Mouse (Mus musculus) telencephalon, adult 2 months (tissue): ENCODE results near the gene Hexim1.

Experiments
- DNase-seq: peaks from one replicate; pipeline ENCODE4 v3.0.0-alpha.2; 2011; ENCODE audit warnings: low read depth, low spot score

Gene Hexim1

GRCm38 (mm10) chr11:103116959-103117590 lies 1.0 kb downstream of the Hexim1 start:
- no peak for DNase-seq

GRCm38 (mm10) chr11:103117591-103118009 lies 1.6 kb downstream of the Hexim1 start:
- DNase-seq: no peak

- no peak for DNase-seq
Measured at GRCm38 (mm10) chr11:103118866-103119265, 2.8 kb downstream of the Hexim1 start.

- DNase-seq: no peak
Measured at GRCm38 (mm10) chr11:103119609-103120008, 3.6 kb downstream of the Hexim1 start.

GRCm38 (mm10) chr11:103120315-103120714 lies 4.3 kb downstream of the Hexim1 start:
- DNase-seq: no peak

- no peak for DNase-seq
Measured at GRCm38 (mm10) chr11:103131701-103132575, 15.9 kb downstream of the Hexim1 start, which contains the start of gene Hexim2. Hexim2 (plus strand) TSS chr11:103132429.

GRCm38 (mm10) chr11:103132576-103133455 lies 16.8 kb downstream of the Hexim1 start:
- DNase-seq: peak; percentile 100

- DNase-seq: no peak
Measured at GRCm38 (mm10) chr11:103133456-103134185, 17.6 kb downstream of the Hexim1 start.

GRCm38 (mm10) chr11:103134221-103134620 lies 18.2 kb downstream of the Hexim1 start:
- no peak for DNase-seq

GRCm38 (mm10) chr11:103136039-103136577 lies 20.1 kb downstream of the Hexim1 start:
- no peak for DNase-seq

GRCm38 (mm10) chr11:103139951-103140762 lies 24.1 kb downstream of the Hexim1 start:
- no peak for DNase-seq

GRCm38 (mm10) chr11:103140763-103141100 lies 24.7 kb downstream of the Hexim1 start:
- DNase-seq: no peak

GRCm38 (mm10) chr11:103141101-103141943 lies 25.3 kb downstream of the Hexim1 start:
- DNase-seq: no peak

- DNase-seq: no peak
Measured at GRCm38 (mm10) chr11:103141944-103142255, 25.9 kb downstream of the Hexim1 start.

- DNase-seq: peak; percentile 94
Measured at GRCm38 (mm10) chr11:103142441-103143182, 26.6 kb downstream of the Hexim1 start.

GRCm38 (mm10) chr11:103144309-103145285 lies 28.6 kb downstream of the Hexim1 start:
- DNase-seq: no peak

GRCm38 (mm10) chr11:103146386-103146785 lies 30.4 kb downstream of the Hexim1 start:
- DNase-seq: no peak
